Mouse (Mus musculus): ENCODE data around the gene Rpn2. TPM values are rescaled to one million over a fixed set of nuclear protein-coding genes. Genes with fewer than 3 reads are reported as not detected.

The Rpn2 gene
- total and polyA plus RNA-seq, 2 experiments from 2014 or later, result 78.8 to 147 TPM

- TF ChIP-seq EP300 (IDR thresholded peaks at IDR 0.05; ENCODE audit: low read depth) (no peak), CTCF (IDR thresholded peaks at IDR 0.05; ENCODE audit: low read depth) (peak; percentile 63)
- no peaks in the 10 kb centered on the region for H3K4me1 ChIP-seq (ENCODE audit: control insufficient read depth, insufficient read depth)
- no peak overlapping the region for H3K9ac ChIP-seq (replicated peaks; ENCODE audit: low read depth, low read length)
- DNase-seq (ENCODE audit: low spot score), result no peak
- no peaks in the 10 kb centered on the region for H3K36me3 ChIP-seq (replicated peaks; ENCODE audit: control insufficient read depth, insufficient read depth, low read length)
- WGBS, result 2% methylated on average over 5 of the region's 5 CpGs
- no peak overlapping the region for H3K4me3 ChIP-seq (ENCODE audit: low read depth, low read length)
- H3K27ac ChIP-seq (ENCODE audit: low read depth), result no peak overlapping the region
- no peak overlapping the region for H3K4me2 ChIP-seq (ENCODE audit: low read depth, low read length)
- H3K27me3 ChIP-seq (ENCODE audit: control insufficient read depth, insufficient read depth, low read length), result no peaks in the 10 kb centered on the region
- ATAC-seq (ENCODE audit: insufficient read depth, low read depth), result 0 out of 2 replicates have a peak, but pooled peaks have one; percentile 47
- no peaks in the 10 kb centered on the region for H3K9me3 ChIP-seq (replicated peaks; ENCODE audit: control insufficient read depth, low read length)
These were observed 19.1 kb upstream of the Rpn2 start for GRCm38 (mm10) chr2:157259720-157260119.

DNA sequence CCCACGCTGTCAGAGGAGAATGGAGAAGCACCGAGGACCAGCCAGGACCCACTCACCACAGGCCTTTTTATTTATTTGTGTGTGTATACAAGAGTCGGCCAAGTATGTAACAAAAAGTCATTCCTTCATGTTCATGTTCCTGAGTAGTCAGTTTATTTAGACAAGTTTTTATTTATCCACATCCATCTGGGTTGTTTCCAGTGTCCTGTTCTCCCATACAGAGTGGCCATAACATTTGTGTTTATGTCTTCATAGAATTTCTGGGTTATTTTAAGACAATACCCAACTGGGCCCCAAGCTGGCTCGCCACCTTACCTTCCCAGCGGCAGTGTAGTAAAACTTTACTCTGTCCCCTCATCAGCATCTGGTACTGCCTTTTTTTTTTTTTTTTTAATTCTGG is 16.9 kb upstream of the Rpn2 start:
- no peak for TF ChIP-seq CTCF (IDR thresholded peaks at IDR 0.05; ENCODE audit: low read depth)
- TF ChIP-seq EP300 (IDR thresholded peaks at IDR 0.05; ENCODE audit: low read depth), result no peak
- DNase-seq (ENCODE audit: low spot score) (no peak), ATAC-seq (ENCODE audit: insufficient read depth, low read depth) (no peak)
- no peaks in the 10 kb centered on the region for H3K4me1 ChIP-seq (ENCODE audit: control insufficient read depth, insufficient read depth)
- H3K4me3 ChIP-seq (ENCODE audit: low read depth, low read length), result no peak overlapping the region
- no peak overlapping the region for H3K9ac ChIP-seq (replicated peaks; ENCODE audit: low read depth, low read length)
- H3K4me2 ChIP-seq (ENCODE audit: low read depth, low read length), result no peak overlapping the region
- H3K27me3 ChIP-seq (ENCODE audit: control insufficient read depth, insufficient read depth, low read length), result no peaks in the 10 kb centered on the region
- WGBS, result 78% methylated on average over 5 of the region's 5 CpGs
- H3K27ac ChIP-seq (ENCODE audit: low read depth), result no peak overlapping the region
- H3K36me3 ChIP-seq (replicated peaks; ENCODE audit: control insufficient read depth, insufficient read depth, low read length), result no peaks in the 10 kb centered on the region
- no peaks in the 10 kb centered on the region for H3K9me3 ChIP-seq (replicated peaks; ENCODE audit: control insufficient read depth, low read length)

- H3K4me2 ChIP-seq (ENCODE audit: low read depth, low read length), result no peak overlapping the region
- 57% methylated on average over 9 of the region's 9 CpGs for WGBS
- no peak overlapping the region for H3K4me3 ChIP-seq (ENCODE audit: low read depth, low read length)
- H3K9me3 ChIP-seq (replicated peaks; ENCODE audit: control insufficient read depth, low read length), result no peaks in the 10 kb centered on the region
- H3K4me1 ChIP-seq (ENCODE audit: control insufficient read depth, insufficient read depth), result no peaks in the 10 kb centered on the region
- DNase-seq (ENCODE audit: low spot score) (no peak), ATAC-seq (ENCODE audit: insufficient read depth, low read depth) (no peak)
- TF ChIP-seq EP300 (IDR thresholded peaks at IDR 0.05; ENCODE audit: low read depth) (no peak), CTCF (IDR thresholded peaks at IDR 0.05; ENCODE audit: low read depth) (no peak)
- H3K36me3 ChIP-seq (replicated peaks; ENCODE audit: control insufficient read depth, insufficient read depth, low read length), result no peaks in the 10 kb centered on the region
- no peak overlapping the region for H3K9ac ChIP-seq (replicated peaks; ENCODE audit: low read depth, low read length)
- no peaks in the 10 kb centered on the region for H3K27me3 ChIP-seq (ENCODE audit: control insufficient read depth, insufficient read depth, low read length)
- no peak overlapping the region for H3K27ac ChIP-seq (ENCODE audit: low read depth)
These were observed 16.3 kb upstream of the Rpn2 start for GRCm38 (mm10) chr2:157262506-157262905.

DNA sequence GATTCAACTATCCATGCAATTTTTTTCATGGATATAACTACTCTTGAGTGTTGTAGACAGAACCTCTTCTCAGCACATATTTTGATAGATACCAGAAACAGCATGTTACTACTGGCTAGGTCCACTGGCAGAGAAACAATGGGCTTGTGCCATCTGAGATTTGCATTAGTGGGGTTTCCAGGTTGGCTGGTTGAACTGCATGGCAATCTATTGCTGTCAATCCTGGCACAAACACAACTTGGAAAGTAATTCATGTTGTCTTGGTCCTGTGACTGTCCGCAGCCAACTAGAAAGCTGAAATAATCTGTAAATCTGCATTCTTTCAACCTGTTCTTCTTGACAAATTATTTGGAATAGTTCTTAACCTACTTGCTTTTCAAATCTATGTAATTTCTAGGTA is 15.7 kb upstream of the Rpn2 start:
- H3K36me3 ChIP-seq (replicated peaks; ENCODE audit: control insufficient read depth, insufficient read depth, low read length), result no peaks in the 10 kb centered on the region
- H3K9ac ChIP-seq (replicated peaks; ENCODE audit: low read depth, low read length), result no peak overlapping the region
- H3K27ac ChIP-seq (ENCODE audit: low read depth), result no peak overlapping the region
- no peaks in the 10 kb centered on the region for H3K4me1 ChIP-seq (ENCODE audit: control insufficient read depth, insufficient read depth)
- no peaks in the 10 kb centered on the region for H3K9me3 ChIP-seq (replicated peaks; ENCODE audit: control insufficient read depth, low read length)
- TF ChIP-seq CTCF (IDR thresholded peaks at IDR 0.05; ENCODE audit: low read depth) (no peak), EP300 (IDR thresholded peaks at IDR 0.05; ENCODE audit: low read depth) (no peak)
- 85% methylated on average over 1 of the region's 1 CpGs for WGBS
- no peak overlapping the region for H3K4me2 ChIP-seq (ENCODE audit: low read depth, low read length)
- DNase-seq (ENCODE audit: low spot score) (no peak), ATAC-seq (ENCODE audit: insufficient read depth, low read depth) (no peak)
- H3K4me3 ChIP-seq (ENCODE audit: low read depth, low read length), result no peak overlapping the region
- H3K27me3 ChIP-seq (ENCODE audit: control insufficient read depth, insufficient read depth, low read length), result no peaks in the 10 kb centered on the region

GRCm38 (mm10) chr2:157263832-157264231 is 15.0 kb upstream of the Rpn2 start:
- no peak for DNase-seq (ENCODE audit: low spot score)
- H3K36me3 ChIP-seq (replicated peaks; ENCODE audit: control insufficient read depth, insufficient read depth, low read length), result no peaks in the 10 kb centered on the region
- H3K4me2 ChIP-seq (ENCODE audit: low read depth, low read length), result no peak overlapping the region
- no peak for TF ChIP-seq EP300 (IDR thresholded peaks at IDR 0.05; ENCODE audit: low read depth)
- TF ChIP-seq CTCF (IDR thresholded peaks at IDR 0.05; ENCODE audit: low read depth), result no peak
- no peak overlapping the region for H3K27ac ChIP-seq (ENCODE audit: low read depth)
- no peak for ATAC-seq (ENCODE audit: insufficient read depth, low read depth)
- no peaks in the 10 kb centered on the region for H3K9me3 ChIP-seq (replicated peaks; ENCODE audit: control insufficient read depth, low read length)
- H3K9ac ChIP-seq (replicated peaks; ENCODE audit: low read depth, low read length), result no peak overlapping the region
- no peaks in the 10 kb centered on the region for H3K27me3 ChIP-seq (ENCODE audit: control insufficient read depth, insufficient read depth, low read length)
- 54% methylated on average over 6 of the region's 6 CpGs for WGBS
- no peaks in the 10 kb centered on the region for H3K4me1 ChIP-seq (ENCODE audit: control insufficient read depth, insufficient read depth)
- no peak overlapping the region for H3K4me3 ChIP-seq (ENCODE audit: low read depth, low read length)

GRCm38 (mm10) chr2:157279416-157279800 is 591 bp downstream of the Rpn2 start, which contains the start of gene Mroh8:
Mroh8 (minus strand) TSS chr2:157279549.
- Histone ChIP-seq H3K4me1 (ENCODE audit: control insufficient read depth, insufficient read depth) (peaks cover 14% of the 10 kb centered on the region; the same call in 1 of the 2 replicates), H3K4me2 (ENCODE audit: low read depth, low read length) (peak within 1 kb of the TSS; percentile 87), H3K27me3 (ENCODE audit: control insufficient read depth, insufficient read depth, low read length) (no peaks in the 10 kb centered on the region), H3K36me3 (replicated peaks; ENCODE audit: control insufficient read depth, insufficient read depth, low read length) (no peaks in the 10 kb centered on the region), H3K9ac (replicated peaks; ENCODE audit: low read depth, low read length) (peak within 1 kb of the TSS; percentile 96), H3K9me3 (replicated peaks; ENCODE audit: control insufficient read depth, low read length) (no peaks in the 10 kb centered on the region), H3K4me3 (ENCODE audit: low read depth, low read length) (peak within 1 kb of the TSS; percentile 99), H3K27ac (ENCODE audit: low read depth) (peak within 1 kb of the TSS; percentile 97)
- TF ChIP-seq EP300 (IDR thresholded peaks at IDR 0.05; ENCODE audit: low read depth) (no peak), CTCF (IDR thresholded peaks at IDR 0.05; ENCODE audit: low read depth) (no peak)
- DNase-seq (ENCODE audit: low spot score), result peak; percentile 41
- WGBS, result 0% methylated on average over 31 of the region's 32 CpGs
- peak; percentile 62 for ATAC-seq (ENCODE audit: insufficient read depth, low read depth)

All from heart, postnatal 0 days (tissue).